Mouse (Mus musculus): ENCODE results near the gene Crtap. TPM values are rescaled to one million over a fixed set of nuclear protein-coding genes. Genes with fewer than 3 reads are reported as not detected.
"Not testable (repeated sequence)": the region's sequence is repeated elsewhere in the genome, so short reads cannot be mapped to it uniquely, and the experiment has no call there.

The Crtap gene
- total and polyA plus RNA-seq, 2 experiments from 2014 or later: 22.7 to 34.2 TPM

GRCm38 (mm10) chr9:114380881-114381733, 9.4 kb downstream of the Crtap start:
- H3K36me3 ChIP-seq (ENCODE audit: insufficient read depth, low read length): peaks cover 13% of the 10 kb centered on the region; the same call in 1 of the 2 replicates
- no peak overlapping the region for H3K27ac ChIP-seq
- no peak overlapping the region for H3K4me2 ChIP-seq (ENCODE audit: low read depth, low read length)
- peak; percentile 81 for ATAC-seq
- TF ChIP-seq CTCF (IDR thresholded peaks at IDR 0.05; ENCODE audit: low read depth): peak; percentile 68
- H3K9me3 ChIP-seq (ENCODE audit: low read length): no peaks in the 10 kb centered on the region
- H3K4me3 ChIP-seq (ENCODE audit: low read length): no peak overlapping the region
- peak; percentile 82 for DNase-seq (ENCODE audit: low spot score)
- 70% methylated on average over 17 of the region's 17 CpGs for WGBS
- no peaks in the 10 kb centered on the region for H3K27me3 ChIP-seq (ENCODE audit: insufficient read depth, low read length)
- H3K4me1 ChIP-seq (ENCODE audit: insufficient read depth, low read length): no peaks in the 10 kb centered on the region
- no peak overlapping the region for H3K9ac ChIP-seq (replicated peaks; ENCODE audit: low read length)

- Histone ChIP-seq H3K9ac (replicated peaks; ENCODE audit: low read length) (no peak overlapping the region), H3K9me3 (ENCODE audit: low read length) (no peaks in the 10 kb centered on the region), H3K36me3 (ENCODE audit: insufficient read depth, low read length) (peaks cover 13% of the 10 kb centered on the region; the same call in 1 of the 2 replicates), H3K4me3 (ENCODE audit: low read length) (no peak overlapping the region), H3K4me1 (ENCODE audit: insufficient read depth, low read length) (no peaks in the 10 kb centered on the region), H3K27ac (no peak overlapping the region), H3K4me2 (ENCODE audit: low read depth, low read length) (no peak overlapping the region), H3K27me3 (ENCODE audit: insufficient read depth, low read length) (no peaks in the 10 kb centered on the region)
- DNase-seq (ENCODE audit: low spot score) (no peak), ATAC-seq (no peak)
- 92% methylated on average over 12 of the region's 12 CpGs for WGBS
- no peak for TF ChIP-seq CTCF (IDR thresholded peaks at IDR 0.05; ENCODE audit: low read depth)
These were observed 10.6 kb downstream of the Crtap start for GRCm38 (mm10) chr9:114379871-114380270.

GRCm38 (mm10) chr9:114377168-114377567, 13.3 kb downstream of the Crtap start:
- H3K4me1 ChIP-seq (ENCODE audit: insufficient read depth, low read length): no peaks in the 10 kb centered on the region
- DNase-seq (ENCODE audit: low spot score): no peak
- WGBS: 95% methylated on average over 10 of the region's 10 CpGs
- H3K9me3 ChIP-seq (ENCODE audit: low read length): no peaks in the 10 kb centered on the region
- H3K27me3 ChIP-seq (ENCODE audit: insufficient read depth, low read length): no peaks in the 10 kb centered on the region
- TF ChIP-seq CTCF (IDR thresholded peaks at IDR 0.05; ENCODE audit: low read depth): no peak
- H3K4me2 ChIP-seq (ENCODE audit: low read depth, low read length): no peak overlapping the region
- no peak overlapping the region for H3K4me3 ChIP-seq (ENCODE audit: low read length)
- H3K27ac ChIP-seq: no peak overlapping the region
- no peak for ATAC-seq
- H3K36me3 ChIP-seq (ENCODE audit: insufficient read depth, low read length): peaks cover 5% of the 10 kb centered on the region; the same call in 1 of the 2 replicates
- no peak overlapping the region for H3K9ac ChIP-seq (replicated peaks; ENCODE audit: low read length)

- ATAC-seq: no peak
- Histone ChIP-seq H3K9ac (replicated peaks; ENCODE audit: low read length) (no peak overlapping the region), H3K27me3 (ENCODE audit: insufficient read depth, low read length) (no peaks in the 10 kb centered on the region), H3K27ac (no peak overlapping the region), H3K9me3 (ENCODE audit: low read length) (no peaks in the 10 kb centered on the region), H3K36me3 (ENCODE audit: insufficient read depth, low read length) (peaks cover 5% of the 10 kb centered on the region; the same call in 1 of the 2 replicates), H3K4me2 (ENCODE audit: low read depth, low read length) (no peak overlapping the region), H3K4me3 (ENCODE audit: low read length) (no peak overlapping the region), H3K4me1 (ENCODE audit: insufficient read depth, low read length) (no peaks in the 10 kb centered on the region)
- WGBS: 91% methylated on average over 10 of the region's 10 CpGs
- DNase-seq (ENCODE audit: low spot score): no peak
- TF ChIP-seq CTCF (IDR thresholded peaks at IDR 0.05; ENCODE audit: low read depth): no peak
These were observed 15.1 kb downstream of the Crtap start for GRCm38 (mm10) chr9:114375276-114375962.

- not testable (repeated sequence) for H3K4me3 ChIP-seq (ENCODE audit: low read length)
These were observed 18.8 kb downstream of the Crtap start for GRCm38 (mm10) chr9:114371717-114372116.

GRCm38 (mm10) chr9:114369389-114369788, 21.1 kb downstream of the Crtap start:
- not testable (repeated sequence) for H3K4me1 ChIP-seq (ENCODE audit: insufficient read depth, low read length); H3K27me3 ChIP-seq (ENCODE audit: insufficient read depth, low read length); H3K27ac ChIP-seq; H3K9me3 ChIP-seq (ENCODE audit: low read length); H3K36me3 ChIP-seq (ENCODE audit: insufficient read depth, low read length); H3K4me3 ChIP-seq (ENCODE audit: low read length); H3K9ac ChIP-seq (replicated peaks; ENCODE audit: low read length)
- H3K4me2 ChIP-seq (ENCODE audit: low read depth, low read length): peak overlapping the region; percentile 83; the same call in 1 of the 2 replicates
- peak; percentile 48 for TF ChIP-seq CTCF (IDR thresholded peaks at IDR 0.05; ENCODE audit: low read depth)
- WGBS: 59% methylated on average over 5 of the region's 5 CpGs
- peak; percentile 38 for DNase-seq (ENCODE audit: low spot score)
- ATAC-seq: peak; percentile 46; the same call in 1 of the 2 replicates

More at GRCm38 (mm10) chr9:114371717-114372116, 18.8 kb downstream of the Crtap start:
- not testable (repeated sequence) for H3K4me2 ChIP-seq (ENCODE audit: low read depth, low read length); H3K4me1 ChIP-seq (ENCODE audit: insufficient read depth, low read length); H3K27me3 ChIP-seq (ENCODE audit: insufficient read depth, low read length); H3K9me3 ChIP-seq (ENCODE audit: low read length); H3K27ac ChIP-seq; H3K9ac ChIP-seq (replicated peaks; ENCODE audit: low read length); H3K36me3 ChIP-seq (ENCODE audit: insufficient read depth, low read length)
- peak; percentile 38 for TF ChIP-seq CTCF (IDR thresholded peaks at IDR 0.05; ENCODE audit: low read depth)
- WGBS: 25% methylated on average over 5 of the region's 5 CpGs
- ATAC-seq (0 out of 2 replicates have a peak, but pooled peaks have one; percentile 4), DNase-seq (ENCODE audit: low spot score) (peak; percentile 57)
